Mouse (Mus musculus) neutrophil, adult 5-6 weeks (primary cell): ENCODE data around the gene Senp6. TPM values are rescaled to one million over a fixed set of nuclear protein-coding genes. Genes with fewer than 3 reads are reported as not detected.
"Not testable (repeated sequence)": the region's sequence is repeated elsewhere in the genome, so short reads cannot be mapped to it uniquely, and the experiment has no call there.

Experiments
- ATAC-seq: fragments of 151-379, 151-347 bp; 2 replicates; pipeline ENCODE4 v1.8.0; 2017; ENCODE audit warnings: mild to moderate bottlenecking, moderate TSS enrichment; ENCODE audit not compliant: insufficient number of reproducible peaks, poor library complexity, low FRiP score, severe bottlenecking; ENCODE audit errors: extremely low read depth
- total RNA-seq: library from RNA; stranded (forward); fragments of 200-1000 nt; gene quantifications from 2 replicates; pipeline ENCODE4 v1.2.3, GENCODE M21; 2017

Gene Senp6
- 211 and 214 TPM in 2 replicates for total RNA-seq

DNA sequence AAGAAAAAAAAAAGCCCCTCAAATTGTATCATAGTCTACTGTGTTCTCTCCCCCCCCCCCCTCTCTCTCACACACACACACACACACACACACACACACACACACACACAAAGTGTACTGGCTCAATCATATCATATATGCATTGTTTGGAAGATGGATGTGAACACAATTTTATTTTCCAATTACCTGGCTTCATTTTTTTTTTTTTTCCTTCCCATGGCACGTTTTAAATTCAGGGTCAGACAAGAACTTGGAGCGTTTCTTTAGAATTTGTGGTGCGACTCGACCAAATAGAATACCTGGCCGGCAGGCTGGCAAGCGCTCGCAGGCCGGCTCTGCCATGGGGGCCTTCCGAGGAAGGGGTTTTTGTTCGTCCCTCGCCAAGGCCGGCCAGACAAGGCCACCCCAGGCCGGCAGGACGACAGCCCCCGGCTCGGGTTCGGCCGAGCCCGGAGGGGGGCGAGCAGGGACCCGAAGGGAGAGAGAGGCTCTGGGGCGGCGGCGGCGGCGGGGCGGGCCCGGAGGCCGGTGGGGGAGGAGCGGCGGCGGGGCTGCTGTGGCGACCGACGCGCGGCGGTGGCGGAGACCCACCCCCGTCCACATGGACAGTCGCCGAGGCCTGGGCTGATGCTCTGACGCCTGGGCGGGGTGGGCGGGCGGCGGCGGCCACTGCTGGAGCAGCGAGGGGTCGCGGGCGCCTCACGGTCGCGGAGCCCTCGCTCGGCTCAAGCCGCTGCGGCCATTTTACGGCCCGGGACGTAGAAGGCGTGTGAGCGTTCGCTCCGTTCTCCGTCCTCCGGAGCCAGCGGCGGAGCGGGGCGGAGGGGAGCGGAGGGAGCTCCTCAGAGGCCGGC is at the start of gene Senp6:
Gene Senp6 (plus strand): TSS at position 537 of the 854 bp plus-strand sequence.
- peak; percentile 45 for ATAC-seq

DNA sequence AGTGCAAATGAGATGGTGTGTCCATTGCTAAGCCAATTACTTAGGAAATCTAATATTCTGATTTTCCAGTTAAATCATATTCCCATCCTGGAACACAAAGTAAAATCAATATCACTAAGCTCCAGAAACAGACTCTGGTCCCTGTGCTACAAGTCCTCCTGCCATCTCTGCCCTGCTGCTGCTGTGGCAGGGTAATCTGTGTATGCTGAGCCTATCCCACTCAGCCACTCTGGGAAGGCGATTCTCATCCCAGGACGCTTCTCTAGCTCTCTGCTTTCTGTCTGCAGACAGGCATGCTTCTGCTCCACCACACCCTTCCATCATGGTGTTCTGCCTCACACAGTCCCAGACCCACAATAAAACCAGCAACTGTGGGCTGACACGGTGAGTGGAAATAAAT is 46.3 kb upstream of the Senp6 start:
- ATAC-seq = no peak

DNA sequence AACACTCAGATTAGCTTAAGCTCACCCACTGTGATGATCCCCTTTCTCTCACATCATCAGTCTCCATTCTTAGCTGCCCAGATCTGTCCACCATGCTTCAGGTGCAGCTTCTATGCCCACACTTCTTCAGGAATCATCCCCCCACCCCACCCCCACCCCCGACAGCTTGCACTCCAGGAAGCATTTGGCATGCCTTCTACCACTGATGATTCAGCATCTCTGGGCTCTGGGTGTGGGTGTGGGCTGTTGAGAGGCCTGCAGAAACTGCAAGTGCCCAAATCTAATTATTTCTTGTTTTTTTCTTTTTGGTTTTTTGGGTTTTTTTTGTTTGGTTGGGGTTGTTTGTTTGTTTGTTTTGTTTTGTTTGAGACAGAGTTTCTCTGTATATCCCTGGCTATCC is 45.1 kb upstream of the Senp6 start:
- no peak for ATAC-seq

DNA sequence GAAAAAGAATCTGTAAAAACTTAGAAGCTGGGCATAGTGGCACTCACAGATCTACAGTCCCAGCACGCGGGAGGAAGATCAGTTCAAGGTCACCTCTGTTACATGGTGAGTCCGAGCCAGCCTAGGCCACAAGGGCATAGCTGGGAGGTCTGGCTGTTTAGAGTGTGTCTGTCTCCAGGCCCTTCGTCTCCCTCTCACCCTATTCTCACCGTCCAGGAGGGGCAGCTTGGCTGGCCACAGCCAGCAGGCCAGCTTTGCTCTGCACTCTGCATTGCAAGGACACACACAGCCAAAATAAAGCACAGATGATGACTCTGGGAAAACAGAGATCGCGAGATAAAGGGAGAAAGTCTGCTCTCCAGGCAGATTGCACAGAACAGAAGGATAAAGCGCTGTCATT is 43.9 kb upstream of the Senp6 start:
- no peak for ATAC-seq

DNA sequence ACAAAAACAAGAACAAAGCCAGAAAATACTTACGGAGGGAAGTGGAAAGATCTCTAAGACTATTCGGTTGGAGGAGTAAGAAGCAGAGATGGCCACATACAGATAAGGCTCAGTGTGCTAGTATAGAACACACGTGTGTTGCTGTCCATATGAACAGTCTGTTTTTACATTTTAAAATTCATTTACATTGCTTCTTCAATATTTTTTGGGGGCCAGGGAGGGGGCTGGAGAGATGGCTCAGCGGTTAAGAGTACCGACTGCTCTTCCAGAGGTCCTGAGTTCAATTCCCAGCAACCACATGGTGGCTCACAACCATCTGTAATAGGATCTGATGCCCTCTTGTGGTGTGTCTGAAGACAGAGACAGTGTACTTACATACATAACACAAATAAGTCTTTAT is 41.4 kb upstream of the Senp6 start:
- not testable (repeated sequence) for ATAC-seq

DNA sequence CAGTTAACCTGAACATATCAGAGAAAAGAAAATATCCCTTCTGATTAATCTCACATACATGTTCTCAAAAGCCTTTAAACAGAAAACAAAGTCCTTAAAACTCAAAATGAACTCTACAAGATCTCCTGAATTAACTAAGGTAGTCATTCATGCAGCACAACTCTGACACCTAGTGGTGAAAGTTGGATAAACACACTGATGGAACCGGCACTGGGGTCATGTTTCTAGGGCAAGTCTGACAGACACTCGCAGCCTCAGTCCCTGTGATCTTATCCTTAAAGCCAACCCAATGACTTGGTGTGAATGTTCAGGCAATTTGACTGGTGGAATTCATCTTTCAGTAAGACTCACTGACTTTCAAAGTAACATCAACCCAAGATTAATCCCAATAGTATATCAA is 40.7 kb upstream of the Senp6 start:
- peak; percentile 71; the same call in 1 of the 2 replicates for ATAC-seq

DNA sequence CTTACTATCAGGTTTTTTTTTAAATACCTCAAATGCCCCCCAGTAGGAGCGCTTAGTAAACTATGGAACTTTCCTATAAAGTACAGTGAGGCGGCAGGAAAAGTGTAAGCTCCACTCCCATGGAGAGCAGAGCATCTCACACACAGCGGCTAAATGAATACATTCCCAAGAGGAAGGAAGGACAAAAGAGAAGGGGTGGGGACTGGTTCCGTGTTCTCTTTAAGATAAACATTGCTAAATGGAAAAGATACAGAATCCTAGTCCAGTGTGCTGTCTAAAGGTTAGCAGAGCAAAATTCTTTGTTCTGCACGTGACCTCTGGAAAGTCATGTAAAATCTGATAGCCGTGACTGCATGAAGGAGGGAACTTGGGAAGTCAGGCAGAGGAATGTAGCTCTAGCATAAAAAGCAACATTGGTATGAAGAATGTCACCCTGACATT is 40.1 kb upstream of the Senp6 start:
- ATAC-seq = no peak

DNA sequence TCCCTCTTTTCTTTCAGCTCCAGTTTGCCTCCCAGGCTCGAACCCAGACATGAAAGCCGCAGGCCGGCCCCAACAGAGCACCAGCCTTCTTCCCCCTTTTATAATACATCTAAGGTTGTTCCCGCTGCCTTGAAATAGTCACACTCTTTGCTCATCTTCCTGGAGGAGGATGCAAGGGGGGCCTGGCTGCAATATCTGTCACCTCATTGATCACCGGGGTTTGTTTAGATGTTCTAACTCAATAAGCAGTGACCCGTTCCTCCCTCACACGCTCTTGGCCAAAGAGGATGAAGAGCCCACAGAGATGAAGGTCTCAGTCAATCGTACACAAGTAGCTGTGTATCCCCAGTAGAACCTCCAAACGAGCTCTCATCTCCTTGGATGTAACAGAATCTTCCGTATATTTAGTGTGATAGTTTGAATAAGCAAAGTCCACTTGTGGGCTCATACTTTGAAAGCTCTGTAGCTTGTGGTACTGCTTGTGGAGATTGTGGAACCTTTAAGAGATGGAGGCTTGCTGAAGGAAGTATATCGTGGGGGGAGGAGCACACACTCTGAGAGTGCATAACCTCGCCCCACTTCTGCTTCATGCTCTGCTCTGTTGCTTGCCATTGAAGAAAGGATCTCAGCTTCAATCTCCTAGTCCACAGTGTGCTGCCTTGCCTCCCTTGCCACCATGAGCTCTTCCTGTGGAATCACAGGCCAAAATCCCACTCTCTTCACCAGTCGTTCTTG is 29.3 kb upstream of the Senp6 start:
- ATAC-seq = no peak

DNA sequence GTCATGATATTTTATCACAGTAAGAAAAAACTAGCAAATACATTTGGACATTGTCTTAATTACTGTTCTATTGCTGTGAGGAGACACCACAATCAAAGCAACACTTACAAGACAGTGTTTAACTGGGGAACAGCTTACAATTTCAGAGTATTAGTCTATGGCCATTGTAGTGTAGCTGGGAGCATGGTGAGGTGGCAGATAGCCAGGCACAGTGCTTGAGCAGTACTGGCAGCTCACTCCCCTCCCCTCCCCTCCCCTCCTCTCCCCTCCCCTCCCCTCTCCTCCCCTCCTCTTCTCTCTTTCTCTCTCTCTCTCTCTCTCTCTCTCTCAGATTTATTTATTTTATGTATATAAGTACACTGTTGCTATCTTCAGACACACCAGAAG is 28.7 kb upstream of the Senp6 start:
- no peak for ATAC-seq

DNA sequence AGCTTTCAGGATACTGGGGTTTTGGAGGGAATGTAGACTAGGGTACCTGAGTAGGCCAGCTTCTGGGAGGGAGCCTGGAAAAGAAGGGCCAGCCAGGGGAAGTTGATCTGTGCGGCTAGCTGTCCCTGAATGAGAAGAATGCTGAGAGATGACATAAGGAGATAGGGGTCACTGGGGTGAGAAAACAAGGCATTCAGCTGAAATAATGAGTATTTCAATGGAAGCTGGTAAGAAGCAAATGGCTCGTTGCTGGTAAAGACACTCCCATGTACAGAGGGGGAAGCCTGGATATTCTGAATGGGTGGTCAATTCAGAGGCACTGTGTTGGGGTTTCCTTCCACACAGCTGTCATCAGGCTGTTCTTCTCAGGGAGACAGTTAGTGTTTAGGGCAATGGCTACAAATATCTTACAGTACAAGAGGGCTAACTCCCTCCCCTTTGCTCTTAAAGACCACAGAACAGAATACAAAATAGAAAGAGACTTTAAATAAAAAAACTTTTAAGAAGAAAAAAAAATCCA is 27.3 kb upstream of the Senp6 start:
- ATAC-seq = no peak

DNA sequence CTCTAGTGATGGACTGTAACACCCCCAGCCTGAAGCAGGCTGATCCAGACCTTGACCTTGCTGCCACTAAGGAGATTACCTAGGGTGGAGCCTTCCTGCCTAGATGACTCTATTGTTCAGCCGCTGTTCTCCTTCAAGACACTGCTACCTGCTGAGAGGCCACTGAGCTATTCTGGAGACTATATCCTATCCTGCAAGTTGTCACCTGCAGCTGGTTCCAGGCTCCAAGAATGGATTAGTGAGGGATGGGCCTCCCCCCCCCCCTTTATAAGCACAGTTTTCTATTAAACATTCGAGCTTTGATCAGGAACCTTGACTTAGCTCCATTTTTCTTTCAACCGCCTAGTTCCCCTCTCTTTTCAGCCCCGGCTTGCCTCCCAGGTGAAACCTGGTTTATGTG is 22.4 kb upstream of the Senp6 start:
- ATAC-seq = not testable (repeated sequence)

DNA sequence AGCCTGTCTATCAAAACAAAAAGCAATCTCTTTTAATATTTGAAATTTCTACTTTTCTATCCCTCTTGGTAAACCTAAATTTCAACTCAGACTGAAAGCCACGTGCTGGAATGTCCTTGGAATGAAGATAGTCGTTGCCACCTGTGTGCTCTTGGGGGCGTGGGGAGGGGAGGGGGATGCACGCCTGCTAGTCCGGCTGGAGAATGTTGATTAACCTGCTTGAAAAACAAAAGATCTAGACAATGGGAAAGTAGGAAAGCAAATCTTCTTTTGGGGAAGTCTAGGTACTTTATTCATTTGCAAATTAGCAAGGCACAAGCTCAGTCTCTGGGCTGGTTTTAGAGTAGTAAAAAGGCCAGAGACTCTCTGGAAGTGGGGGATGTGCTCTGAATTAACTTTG is 17.4 kb upstream of the Senp6 start:
- not testable (repeated sequence) for ATAC-seq

DNA sequence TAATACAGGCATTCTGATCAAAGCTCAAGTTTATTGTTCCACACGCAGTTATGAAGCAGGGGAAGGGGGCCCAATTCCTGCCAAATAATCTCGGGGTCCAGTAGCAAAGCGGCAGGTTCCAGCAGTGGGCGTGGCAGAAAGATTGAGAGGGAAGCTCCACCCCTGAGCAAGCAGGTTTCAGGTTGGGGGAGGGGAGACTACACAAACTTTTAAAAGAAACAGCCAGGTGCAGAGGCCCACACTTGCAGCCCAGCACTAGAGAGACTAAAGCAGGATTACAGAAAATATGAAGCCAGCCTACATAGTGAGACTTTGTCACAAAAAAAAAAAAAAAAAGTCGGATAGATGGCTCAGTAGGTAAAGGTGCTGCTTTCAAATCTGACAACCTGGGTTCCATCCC is 13.8 kb upstream of the Senp6 start:
- no peak for ATAC-seq

DNA sequence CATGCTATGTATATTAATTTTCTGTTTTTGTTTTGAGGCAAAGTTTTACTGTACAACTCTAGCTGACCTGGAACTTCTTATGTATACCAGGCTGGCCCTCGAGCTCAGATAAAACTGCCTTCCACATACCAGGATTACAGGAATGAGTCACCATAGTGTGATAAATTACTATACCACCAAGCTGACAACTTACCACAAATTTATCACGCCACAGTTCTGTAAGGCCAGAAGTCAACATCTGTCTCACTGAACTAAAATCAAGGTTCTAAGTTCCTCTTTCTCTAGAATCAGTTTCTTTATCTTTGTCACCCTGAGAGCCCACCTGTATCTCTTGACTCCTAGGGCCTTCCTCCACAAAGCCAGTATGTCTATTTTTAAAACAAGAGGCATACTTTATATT is 9.0 kb upstream of the Senp6 start:
- no peak for ATAC-seq

DNA sequence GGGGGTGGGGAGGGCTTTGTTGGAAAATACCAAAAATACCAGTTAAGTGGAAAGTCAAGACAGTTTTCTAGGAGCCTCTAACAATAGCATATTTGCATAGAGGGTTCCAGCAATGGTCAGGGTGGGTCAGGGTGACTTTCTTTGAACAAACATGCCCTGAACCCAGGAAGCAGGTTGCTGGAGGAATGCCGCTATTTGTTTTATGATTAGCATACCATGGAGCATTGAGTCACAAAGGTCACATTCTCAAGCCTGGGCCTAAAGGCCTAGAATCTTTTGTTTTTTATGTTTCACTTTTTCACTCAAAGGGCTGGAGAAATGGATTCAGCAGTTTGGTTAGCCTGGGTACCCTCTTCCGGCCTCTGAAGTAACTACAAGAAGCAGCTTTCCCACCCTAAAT is 1.2 kb upstream of the Senp6 start:
- ATAC-seq = not testable (repeated sequence)

DNA sequence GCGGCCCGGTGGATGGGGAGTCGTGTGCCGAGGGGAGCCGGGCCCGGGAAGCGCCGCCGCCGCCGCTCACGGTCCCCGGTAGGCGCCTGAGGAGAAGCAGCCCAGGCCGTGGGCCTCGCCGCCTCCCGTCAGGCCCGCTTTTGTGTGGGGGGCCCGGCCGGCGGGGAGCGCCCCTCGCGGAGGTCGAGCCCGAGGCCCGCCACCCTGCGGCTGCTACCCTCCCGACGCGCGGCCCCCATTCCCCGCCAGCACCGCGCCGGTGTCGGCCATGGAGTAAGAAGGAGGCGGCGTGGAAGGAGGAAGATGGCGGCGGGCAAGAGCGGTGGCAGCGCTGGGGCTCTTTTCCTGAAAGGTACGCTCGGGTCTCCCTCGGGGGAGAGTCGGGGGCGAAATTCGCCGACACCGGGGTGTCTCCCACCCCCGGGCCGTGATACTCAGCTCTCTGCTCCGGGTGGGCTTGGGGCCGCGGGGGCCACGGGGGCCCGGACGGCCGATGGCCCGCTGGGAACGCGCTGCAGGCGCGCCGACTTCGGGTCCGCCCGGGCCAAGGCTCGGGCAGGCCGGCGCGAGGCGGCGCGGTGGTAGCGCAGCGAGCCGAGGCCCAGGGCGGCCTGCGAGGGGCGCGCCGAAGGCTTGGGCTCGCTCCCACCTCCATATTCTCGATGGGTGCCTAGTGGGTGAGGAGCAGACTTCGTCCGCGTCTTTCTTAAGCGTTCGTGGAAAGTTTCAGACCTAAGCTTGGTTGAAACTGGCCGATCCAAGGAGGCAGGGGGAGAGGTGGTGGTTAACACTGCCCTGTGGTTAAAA is 721 bp downstream of the Senp6 start:
- peak; percentile 59 for ATAC-seq

DNA sequence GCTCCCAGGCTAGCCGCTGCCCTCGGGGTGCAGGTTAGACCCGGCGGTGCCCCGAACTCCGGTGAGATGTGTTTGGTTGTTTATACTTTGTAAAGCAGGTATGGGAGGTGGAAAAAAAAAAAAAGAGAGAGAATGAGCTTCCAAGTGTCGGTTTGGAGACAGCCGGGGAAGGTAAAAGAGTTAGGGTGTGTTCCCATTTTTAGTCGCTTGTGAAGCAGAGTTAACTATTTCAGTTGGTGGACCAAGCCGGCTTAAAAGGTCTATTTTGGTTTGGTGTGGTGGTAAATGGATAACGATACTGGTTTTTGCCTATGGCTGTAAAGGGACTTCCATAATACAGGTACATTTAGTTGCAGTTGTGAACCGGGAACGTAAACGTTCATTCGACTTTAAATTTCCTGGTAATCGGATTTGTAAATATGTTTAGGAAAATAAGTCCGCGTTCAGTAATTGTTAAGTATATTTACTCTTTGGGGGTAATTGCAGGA is 1.4 kb downstream of the Senp6 start:
- ATAC-seq = no peak

DNA sequence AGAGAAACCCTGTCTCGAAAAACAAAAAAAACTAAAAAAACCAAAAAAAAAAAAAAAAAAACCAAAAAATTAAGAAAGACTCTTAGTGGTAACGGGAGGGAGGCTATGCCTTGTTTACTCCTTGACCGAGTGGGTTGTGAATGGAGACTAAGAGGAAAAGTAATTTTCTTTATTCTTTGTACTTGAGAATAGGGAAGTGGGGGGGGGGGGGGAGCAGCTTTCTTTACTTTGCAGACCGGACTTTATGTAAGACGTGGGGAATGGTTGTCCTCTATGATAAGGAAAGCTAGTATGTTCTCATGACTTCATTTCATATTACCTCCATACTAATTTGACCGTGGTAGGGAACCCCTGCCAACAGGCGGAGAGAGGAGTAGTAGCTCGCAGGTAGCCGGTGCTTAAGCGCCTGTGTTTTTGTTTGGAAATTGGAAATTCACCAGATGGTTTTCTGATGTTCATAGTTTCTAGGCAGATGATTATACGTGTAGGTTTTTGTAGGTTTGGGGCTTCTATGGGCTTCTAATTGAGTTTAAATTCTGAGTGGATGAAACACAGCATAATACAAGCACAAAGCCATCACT is 2.1 kb downstream of the Senp6 start:
- no peak for ATAC-seq

DNA sequence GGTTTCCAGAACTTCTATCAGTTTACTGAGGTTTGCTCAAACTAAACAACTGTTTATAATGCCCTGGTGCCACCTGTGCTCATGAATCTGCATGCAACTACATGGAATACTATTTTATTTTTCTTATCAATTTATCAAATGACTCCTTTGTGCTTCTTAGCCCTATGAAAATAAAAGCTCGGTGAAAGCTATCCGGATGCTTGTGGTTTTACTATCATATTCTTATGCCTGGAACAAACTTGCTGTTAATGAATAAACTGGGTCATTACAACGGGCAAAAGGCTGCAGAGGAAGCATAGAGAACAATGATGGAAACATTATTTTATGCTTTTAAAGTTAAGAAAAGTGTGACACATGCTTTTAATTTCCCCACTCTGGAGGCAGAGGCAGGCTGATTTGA is 3.3 kb downstream of the Senp6 start:
- no peak for ATAC-seq
